Mouse (Mus musculus) mouse embryonic stem cell (cell line): Measurements from ENCODE around the gene Gabrg1.

Experiments
- in situ Hi-C, 2 experiments: fragments of 300-500 bp; cut with MboI; formaldehyde crosslinking; loops; 1 replicate in 1 of 2; 3 replicates in 1 of 2; pipeline ENCODE4 v1.14.3; 2019 to 2020; ENCODE audit warnings: low sequenced_read_pairs in 2 of 2, low pct_unique_long_range_greater_than_20kb in 1 of 2, mixed read lengths in 1 of 2; ENCODE audit not compliant: unreplicated experiment in 1 of 2

Gene Gabrg1

GRCm38 (mm10) chr5:70842192-70843095, at the start of gene Gabrg1:
Gabrg1 (minus strand) TSS chr5:70842617.
- in situ Hi-C loops, result no loop called here

GRCm38 (mm10) chr5:70884026-70884425, 41.6 kb upstream of the Gabrg1 start:
- in situ Hi-C loops, result no loop called here

GRCm38 (mm10) chr5:70870081-70870480, 27.7 kb upstream of the Gabrg1 start:
- in situ Hi-C loops, result no loop called here

GRCm38 (mm10) chr5:70843096-70843734, 798 bp upstream of the Gabrg1 start:
- in situ Hi-C loops, result no loop called here

- in situ Hi-C loops, result no loop called here
Observed at GRCm38 (mm10) chr5:70818681-70819080, 23.7 kb downstream of the Gabrg1 start.

GRCm38 (mm10) chr5:70736156-70736555, 106.3 kb downstream of the Gabrg1 start:
- in situ Hi-C loops, result no loop called here

GRCm38 (mm10) chr5:70704361-70704760, 138.1 kb downstream of the Gabrg1 start:
- in situ Hi-C loops, result no loop called here
